Mouse (Mus musculus): ENCODE measurements around the gene Cpsf2. TPM values are rescaled to one million over a fixed set of nuclear protein-coding genes. Genes with fewer than 3 reads are reported as not detected.

The Cpsf2 gene
- polyA plus RNA-seq, 2 experiments, result 10.1 to 21.1 TPM

- no peaks in the 10 kb centered on the region for H3K27me3 ChIP-seq (ENCODE audit: control insufficient read depth, insufficient read depth, low read length)
- no peak overlapping the region for H3K4me3 ChIP-seq (ENCODE audit: insufficient read depth in 1 of 2, low read depth in 2 of 2, low read length in 2 of 2)
- 78% methylated on average over 10 of the region's 10 CpGs for WGBS (ENCODE audit: insufficient replicate concordance)
- H3K4me1 ChIP-seq (replicated peaks; ENCODE audit: control insufficient read depth in 2 of 2, insufficient read depth in 2 of 2, low read length in 1 of 2), result no peaks in the 10 kb centered on the region
- H3K9ac ChIP-seq (replicated peaks), result no peak overlapping the region
- DNase-seq (ENCODE audit: low read depth in 3 of 3, low spot score in 3 of 3), result no peak
- H3K4me2 ChIP-seq (ENCODE audit: low read depth), result no peak overlapping the region
- no peaks in the 10 kb centered on the region for H3K9me3 ChIP-seq (ENCODE audit: control insufficient read depth, low read length)
- no peak overlapping the region for H3K27ac ChIP-seq
- TF ChIP-seq EP300 (IDR thresholded peaks at IDR 0.05; ENCODE audit: low read depth) (no peak), CTCF (IDR thresholded peaks at IDR 0.05; ENCODE audit: low read depth) (no peak)
- ATAC-seq (ENCODE audit: insufficient read depth), result no peak
- no peaks in the 10 kb centered on the region for H3K36me3 ChIP-seq (replicated peaks; ENCODE audit: control insufficient read depth, insufficient read depth, low read depth)
Observed at GRCm38 (mm10) chr12:102055758-102056157, 80.0 kb downstream of the Cpsf2 start.

Other genes with a start within 250 kb of the Cpsf2 start
- 1.9 and 2.2 TPM in 2 replicates for gene Fbln5, start 156.9 kb upstream of the Cpsf2 start, polyA plus RNA-seq (2012; rRNA removed)
- gene Fbln5, start 156.9 kb upstream of the Cpsf2 start, polyA plus RNA-seq (2014; fragmentation: Nextera tagmentation; extraction: Ambion mirVana), result 3.8 and 4.0 TPM in 2 replicates
- 1.4 and 2.2 TPM in 2 replicates for gene Trip11, start 62.7 kb upstream of the Cpsf2 start, polyA plus RNA-seq (2012; rRNA removed)
- 5.2 and 6.1 TPM in 2 replicates for gene Trip11, start 62.7 kb upstream of the Cpsf2 start, polyA plus RNA-seq (2014; fragmentation: Nextera tagmentation; extraction: Ambion mirVana)
- gene Atxn3, start 17.7 kb upstream of the Cpsf2 start, polyA plus RNA-seq (2012; rRNA removed), result 3.8 and 5.5 TPM in 2 replicates
- 9.9 and 11.1 TPM in 2 replicates for gene Atxn3, start 17.7 kb upstream of the Cpsf2 start, polyA plus RNA-seq (2014; fragmentation: Nextera tagmentation; extraction: Ambion mirVana)
- 0.08 and 0.10 TPM in 2 replicates for gene Slc24a4, start 152.7 kb downstream of the Cpsf2 start, polyA plus RNA-seq (2012; rRNA removed)
- 0.08 and 0.13 TPM in 2 replicates for gene Slc24a4, start 152.7 kb downstream of the Cpsf2 start, polyA plus RNA-seq (2014; fragmentation: Nextera tagmentation; extraction: Ambion mirVana)

Measured in liver, embryonic 14.5 days (tissue).